Mouse (Mus musculus): Measurements from ENCODE around the gene Galk2.

Gene Galk2

DNA sequence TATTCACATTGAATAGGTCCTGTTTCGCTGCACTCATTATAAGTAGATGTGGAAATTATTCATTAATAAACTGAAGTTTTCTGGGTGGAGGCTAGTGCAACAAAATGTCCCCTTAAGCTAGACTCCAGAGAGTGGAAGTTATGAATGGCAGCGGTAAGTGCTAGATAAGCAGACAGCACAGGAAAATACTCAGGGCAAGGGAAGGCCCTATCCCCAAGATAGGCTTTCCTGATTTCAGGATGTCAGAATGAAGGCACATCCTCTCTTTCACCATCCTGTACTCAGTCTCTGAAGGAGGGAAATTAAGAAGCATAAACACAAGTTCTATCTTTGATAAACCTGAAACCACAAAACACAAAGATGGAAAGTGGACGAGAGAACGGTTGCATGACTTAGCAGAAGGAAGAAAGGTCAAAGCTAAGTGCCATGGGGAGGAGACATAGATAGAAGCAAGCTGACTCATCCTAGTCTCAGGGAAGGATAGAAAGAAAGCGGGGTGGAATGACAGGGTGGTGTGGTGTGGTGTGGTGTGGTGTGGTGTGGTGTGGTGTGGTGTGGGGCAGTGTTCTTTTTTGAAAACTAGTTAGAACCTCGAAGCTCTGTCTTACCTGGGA, 42.0 kb downstream of the Galk2 start:
- no peak for DNase-seq (ENCODE audit: low spot score)

DNA sequence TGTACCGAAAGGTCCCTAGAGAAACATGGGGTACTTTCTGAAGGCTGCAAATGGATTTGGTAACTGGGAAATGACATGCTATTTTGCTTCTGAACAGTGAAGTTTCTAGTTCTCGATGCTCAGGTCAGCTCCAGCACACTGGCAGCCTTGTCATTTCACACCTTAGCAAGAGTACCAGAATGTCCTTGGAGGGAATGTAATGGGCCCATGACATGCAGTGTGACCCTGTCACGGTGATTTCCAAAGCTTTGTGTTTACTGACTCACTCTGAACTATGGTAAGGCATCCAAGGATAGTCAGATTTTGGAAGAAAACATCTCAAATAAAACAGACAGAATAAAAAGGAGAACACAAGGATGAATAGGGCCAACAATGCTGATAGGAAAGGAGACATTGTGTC, 42.5 kb downstream of the Galk2 start:
- DNase-seq (ENCODE audit: low spot score) = no peak

DNA sequence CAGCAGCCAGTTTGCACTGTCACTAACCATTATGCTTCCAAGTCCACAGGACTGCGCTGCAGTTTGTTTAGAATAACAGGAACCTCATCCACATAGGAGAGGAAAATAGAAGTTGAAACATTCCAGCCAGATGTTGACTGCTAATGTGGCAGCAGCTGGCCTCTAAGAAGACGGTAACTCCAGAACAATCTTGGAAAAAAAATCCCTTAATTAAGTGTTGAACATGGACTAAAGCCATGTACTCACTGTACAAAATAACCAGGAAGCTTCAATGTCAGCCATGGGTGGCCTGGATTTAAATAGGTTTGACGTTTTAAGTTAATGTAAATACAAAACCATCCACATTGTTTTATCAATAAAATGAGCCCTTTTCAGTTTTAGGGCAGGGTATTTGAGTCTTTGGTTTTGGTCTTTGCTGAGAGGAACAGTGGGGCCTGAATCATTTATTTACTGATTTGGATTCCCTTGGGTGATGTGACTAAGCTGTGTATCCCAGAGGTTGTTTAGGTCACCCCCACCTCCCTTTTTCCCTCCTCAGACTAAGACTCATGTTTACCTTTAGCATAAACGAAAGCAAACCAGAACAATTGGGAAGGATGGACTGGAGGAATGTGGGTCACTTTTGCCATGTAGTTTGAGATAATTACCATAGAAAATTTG, 47.6 kb downstream of the Galk2 start:
- DNase-seq (ENCODE audit: low spot score) = no peak

DNA sequence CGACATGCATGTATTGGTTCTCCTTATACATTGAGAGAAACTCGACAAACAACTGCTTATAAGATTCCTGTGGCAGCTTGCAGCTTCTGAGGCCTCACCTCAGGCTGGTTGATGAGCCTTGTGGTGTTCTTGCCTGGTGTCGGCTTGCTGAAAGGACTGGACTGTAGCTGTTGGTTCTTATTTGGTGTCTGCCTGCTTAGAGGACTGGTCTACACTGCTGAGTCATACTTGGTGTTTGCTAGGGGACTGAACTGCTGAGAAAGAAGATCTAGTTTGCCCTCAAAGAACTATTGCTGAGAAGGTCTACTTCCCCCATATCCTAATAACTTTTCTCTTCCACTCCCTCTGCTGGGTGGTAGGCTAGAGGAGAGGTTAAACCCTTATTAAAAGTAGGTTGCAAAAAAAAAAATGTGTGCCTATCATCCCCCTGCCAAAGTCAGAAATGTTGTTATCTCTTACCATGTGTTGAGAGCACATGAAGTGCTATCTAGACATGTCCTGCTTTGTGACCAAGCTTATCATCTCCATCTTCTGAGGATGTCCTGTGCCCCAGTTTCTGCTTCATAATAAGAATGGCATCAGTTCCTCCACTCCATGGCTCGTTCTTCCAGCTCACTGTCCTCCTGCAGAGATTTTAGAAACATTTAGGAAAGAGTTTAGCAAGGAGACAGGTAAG, 48.8 kb downstream of the Galk2 start:
- DNase-seq (ENCODE audit: low spot score) = no peak

DNA sequence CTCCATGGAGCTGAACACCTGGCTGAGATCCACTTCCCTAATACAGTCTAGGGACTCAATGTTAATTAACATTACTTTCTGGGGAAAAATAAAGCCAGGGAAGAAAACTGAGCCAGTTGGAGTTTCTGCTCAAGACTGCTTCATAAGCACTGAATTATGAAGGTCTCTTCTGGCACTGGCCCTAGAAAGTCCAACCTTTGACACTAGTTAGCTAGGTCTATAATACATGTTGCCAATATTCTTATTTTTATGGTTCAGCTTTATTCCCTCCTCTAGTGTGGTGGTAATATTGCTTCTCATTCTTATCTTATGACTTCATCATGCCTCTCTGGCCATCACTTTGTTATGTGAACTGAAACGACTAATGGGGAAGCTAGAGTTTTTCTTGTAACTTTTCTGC, 55.3 kb downstream of the Galk2 start:
- DNase-seq (ENCODE audit: low spot score) = no peak

DNA sequence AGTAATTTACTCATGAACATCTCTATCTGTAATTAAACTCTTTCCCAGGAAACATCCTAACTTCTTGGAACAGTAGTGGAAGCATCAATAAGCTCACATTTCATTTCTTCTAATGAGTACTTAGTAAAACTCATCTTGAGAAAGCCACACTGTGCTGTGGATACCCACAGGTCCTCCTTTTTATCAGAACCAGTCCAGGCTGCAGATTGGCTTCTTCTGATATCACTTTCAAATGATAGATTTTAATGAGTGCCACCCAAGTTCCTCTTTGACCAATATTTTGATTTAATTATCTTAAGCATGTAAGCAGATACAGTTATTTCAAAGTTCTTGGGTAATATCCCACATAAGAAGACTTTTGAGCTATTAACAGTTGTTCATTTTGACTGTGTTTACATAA, 55.8 kb downstream of the Galk2 start:
- no peak for DNase-seq (ENCODE audit: low spot score)

DNA sequence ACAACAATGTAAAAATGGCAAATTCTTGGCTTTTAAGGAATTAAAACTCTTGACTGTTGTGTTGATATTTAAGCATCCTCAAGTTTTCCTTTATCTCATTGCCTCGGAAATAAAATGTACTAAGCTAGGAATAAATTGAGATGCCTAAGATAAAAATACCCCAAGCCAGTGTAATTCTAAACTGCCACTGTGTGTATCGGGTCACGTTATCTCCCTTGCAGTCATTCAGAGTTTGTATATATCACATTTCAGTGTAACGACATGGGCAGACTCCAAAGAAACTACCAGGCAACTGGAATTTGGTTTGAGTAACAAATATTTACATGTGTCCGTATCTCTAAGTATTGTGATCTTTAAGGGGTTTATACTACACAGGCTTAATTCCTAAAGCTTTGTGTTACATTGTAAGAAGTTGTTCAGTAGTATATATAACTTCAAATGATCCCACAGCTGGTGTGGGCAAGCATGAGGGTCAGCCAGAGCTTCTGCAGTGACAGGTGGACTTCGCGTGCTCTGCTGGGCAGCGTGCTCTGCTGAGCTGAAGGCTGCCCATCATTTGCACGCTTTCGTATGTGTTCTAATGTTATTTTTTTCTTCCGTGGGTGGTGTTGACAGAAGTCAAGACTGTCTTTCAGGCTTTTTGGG, 57.9 kb downstream of the Galk2 start:
- no peak for DNase-seq (ENCODE audit: low spot score)

DNA sequence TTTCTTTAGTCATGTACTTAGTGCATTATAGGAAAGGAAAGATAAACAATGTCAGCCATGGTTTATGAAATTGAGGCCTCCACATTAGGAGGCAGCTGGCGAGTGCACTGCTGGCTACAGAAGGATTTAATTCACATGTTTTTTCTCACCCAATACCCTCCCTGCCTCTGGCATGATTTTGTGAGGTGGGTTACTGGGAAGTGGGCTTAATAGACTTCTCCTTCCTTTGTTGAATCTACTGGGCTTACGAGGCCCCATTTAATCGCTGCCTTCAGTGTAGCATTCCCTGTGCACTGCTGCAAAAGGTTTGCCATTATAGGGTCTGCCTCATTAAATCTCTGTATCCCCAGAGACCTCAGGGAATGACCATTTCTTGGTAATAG, 58.4 kb downstream of the Galk2 start:
- DNase-seq (ENCODE audit: low spot score) = no peak

DNA sequence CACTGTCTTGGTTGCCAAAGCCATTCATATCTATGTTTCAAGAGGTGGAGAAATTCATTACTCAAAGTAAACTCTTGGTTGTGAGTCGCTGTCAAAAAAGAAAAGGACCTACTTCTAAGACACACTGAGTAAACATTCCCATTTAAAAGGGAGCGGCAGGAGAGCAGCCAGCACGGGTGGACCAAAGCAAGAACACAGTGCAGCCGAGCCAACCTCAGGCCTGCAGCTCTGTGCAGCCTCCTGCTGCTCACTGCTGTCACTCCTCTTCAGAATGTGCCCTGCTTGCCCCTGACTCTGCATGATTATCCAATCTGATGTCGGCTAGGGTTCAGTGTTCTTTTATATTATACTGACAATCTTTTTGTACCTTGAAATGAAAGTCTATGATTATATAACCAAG, 62.4 kb downstream of the Galk2 start:
- DNase-seq (ENCODE audit: low spot score) = no peak

DNA sequence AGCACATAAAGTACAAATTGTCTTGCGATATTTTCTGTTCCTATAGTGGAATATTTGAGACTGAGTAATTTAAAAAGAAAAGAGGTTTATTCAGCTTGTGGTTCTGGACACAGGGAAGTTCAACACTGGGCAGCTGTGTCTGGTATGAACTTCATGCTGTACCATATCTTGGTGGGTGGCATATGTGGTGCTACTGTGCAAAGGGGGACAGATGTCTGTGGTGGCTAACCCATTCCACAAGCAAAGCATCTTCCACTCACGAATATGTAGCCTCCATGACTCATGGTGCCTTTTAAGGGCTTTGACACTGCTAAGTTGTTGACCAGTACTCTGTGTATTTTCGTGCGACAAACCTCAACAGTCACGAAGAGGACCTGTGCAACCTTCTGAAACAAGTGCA, 63.2 kb downstream of the Galk2 start:
- DNase-seq (ENCODE audit: low spot score) = no peak

DNA sequence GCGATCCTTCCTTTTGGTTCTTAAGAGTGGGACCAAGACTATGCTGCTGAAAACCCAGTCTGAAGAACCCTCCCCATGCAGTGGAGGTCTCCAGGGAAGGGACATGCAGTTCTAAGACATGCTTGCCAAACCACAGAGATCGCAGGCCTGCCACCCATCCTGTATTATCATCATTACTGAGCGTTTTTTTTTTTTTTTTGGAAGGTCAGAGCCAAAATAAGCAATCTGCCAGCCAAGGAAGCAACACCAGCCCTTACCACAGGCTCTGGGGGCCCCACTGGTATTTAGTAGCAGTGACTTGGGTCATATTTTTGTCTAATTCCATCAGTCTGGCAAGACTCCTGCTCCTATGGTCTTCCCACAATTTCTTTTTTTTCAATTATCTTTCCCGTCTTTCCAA, 64.0 kb downstream of the Galk2 start:
- DNase-seq (ENCODE audit: low spot score) = no peak

DNA sequence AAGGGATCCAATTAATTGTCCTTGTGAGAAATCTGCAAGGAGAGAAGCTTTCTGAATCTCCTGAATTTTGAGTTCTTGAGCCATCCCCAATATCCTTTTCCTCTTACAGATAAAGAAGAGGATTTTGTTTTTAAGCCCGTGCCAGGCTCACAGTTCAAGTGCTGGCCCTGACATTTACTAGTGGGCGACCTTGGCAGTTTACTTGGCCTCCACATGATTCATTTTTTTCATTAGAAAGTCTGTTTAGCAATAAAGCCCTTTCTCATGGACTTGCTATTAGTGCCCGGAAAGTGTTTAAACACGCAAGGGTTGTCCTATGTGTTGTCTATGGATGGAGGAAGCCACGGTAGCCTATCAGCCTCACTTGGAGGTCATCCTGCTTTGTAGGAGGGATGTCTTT, 64.4 kb downstream of the Galk2 start:
- DNase-seq (ENCODE audit: low spot score) = no peak

DNA sequence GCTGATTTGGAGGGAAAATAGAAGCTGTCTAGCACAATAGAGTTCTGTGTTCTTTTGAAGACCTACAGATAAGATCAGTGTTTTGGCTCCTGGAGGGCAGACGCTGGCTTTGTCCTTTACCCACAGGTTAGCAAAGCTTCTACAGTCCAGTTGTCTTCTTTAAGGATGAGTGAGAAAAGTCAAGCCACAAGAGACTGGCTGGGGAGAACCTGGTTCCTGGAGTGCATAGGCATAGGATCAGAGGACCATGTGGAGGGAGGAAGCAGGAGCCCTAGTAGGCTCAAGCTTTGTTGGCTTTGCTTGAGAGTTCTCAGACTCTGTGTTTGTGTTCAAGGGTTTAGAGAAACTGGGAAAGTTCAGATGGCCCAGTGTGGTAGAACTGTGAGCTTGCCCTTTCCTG, 65.6 kb downstream of the Galk2 start:
- no peak for DNase-seq (ENCODE audit: low spot score)

DNA sequence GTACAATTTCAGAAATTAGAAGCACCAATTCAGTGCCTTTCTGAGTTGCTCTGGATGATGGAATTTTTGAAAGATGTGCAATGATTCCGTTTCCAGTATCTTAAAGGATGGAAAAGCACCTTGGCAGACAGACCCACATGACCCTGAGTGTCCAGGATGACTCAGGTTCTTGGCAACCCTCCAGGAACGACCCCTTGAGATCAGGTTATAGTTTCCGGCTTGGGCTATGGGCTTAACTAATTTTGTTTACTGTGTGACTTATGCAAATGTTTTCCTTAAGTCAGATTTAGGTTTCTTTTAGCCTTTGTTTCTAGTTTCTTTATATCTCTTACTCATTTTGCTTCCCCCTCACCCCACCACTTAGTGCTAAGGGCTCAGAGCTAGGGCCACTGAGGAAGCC, 66.2 kb downstream of the Galk2 start:
- DNase-seq (ENCODE audit: low spot score) = no peak

DNA sequence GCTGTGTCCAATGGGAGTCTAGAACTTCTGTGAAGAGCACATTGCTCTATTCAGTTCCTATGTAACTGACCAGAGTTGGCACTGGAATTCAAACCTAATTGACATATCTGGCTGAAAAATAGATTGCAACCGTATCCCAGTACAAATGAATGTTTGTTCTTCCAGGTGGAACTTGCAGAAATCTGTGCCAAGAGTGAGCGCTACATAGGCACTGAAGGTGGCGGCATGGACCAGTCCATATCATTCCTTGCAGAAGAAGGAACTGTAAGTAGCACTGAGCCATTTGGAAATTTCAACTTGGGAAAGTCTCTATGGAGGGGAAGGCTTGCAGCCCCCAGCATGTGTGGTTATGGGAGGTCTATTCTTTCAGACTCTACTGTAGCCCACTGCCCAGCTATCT, 70.5 kb downstream of the Galk2 start:
- DNase-seq (ENCODE audit: low spot score) = no peak

DNA sequence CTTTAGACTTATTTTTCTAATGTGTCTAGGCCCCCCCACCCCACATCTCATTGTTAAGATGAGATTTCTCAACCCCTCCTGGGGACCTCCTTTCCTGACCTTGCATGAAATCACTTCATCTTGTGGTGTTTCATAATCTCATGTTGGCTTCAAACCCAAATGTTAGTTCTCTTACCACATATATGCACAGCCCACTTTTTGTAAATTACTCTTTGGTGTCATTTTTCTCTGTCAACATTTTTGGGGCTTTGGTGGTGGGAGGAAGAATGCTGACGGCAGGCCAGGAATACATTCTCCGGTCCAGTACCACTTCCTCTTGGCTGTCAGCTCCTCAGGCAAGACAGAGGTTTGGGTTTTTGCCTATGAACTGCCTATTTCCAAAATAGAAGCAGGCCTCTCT, 71.0 kb downstream of the Galk2 start:
- no peak for DNase-seq (ENCODE audit: low spot score)

DNA sequence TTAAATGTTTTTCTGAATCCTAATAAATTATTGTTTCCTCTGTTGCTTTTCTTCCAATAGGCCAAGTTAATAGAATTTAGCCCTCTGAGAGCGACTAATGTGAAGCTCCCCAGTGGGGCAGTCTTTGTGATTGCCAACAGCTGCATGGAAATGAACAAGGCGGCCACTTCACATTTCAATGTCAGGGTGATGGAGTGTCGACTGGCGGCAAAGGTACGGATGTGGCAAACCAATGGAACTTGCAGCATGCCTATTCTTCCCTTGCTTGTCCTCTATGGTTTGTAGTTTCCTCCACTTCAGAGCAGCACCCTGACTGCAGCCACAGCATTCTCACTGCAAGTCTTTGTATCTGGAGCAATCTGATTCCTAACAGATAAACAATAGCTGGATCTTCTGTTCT, 72.3 kb downstream of the Galk2 start:
- DNase-seq (ENCODE audit: low spot score) = no peak

DNA sequence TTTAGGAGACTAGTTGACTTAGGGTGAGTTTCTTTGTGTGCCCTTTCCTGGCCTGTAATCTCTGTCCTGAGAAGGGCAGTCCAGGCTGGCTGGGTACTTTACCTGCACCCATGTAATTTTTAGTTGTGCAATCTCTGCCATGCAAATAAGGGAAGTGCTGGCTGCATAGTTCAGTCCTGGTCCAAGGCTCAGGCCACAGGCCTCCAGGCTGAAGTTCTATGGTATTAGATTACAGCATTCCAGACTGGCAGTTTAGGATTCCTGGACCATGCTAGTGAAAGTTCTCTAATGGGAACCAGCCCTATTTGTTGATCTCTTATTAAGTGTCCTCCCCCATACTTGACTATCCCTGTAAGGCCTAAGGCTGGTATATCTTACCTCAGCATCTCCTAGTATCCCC, 73.8 kb downstream of the Galk2 start:
- DNase-seq (ENCODE audit: low spot score) = no peak

DNA sequence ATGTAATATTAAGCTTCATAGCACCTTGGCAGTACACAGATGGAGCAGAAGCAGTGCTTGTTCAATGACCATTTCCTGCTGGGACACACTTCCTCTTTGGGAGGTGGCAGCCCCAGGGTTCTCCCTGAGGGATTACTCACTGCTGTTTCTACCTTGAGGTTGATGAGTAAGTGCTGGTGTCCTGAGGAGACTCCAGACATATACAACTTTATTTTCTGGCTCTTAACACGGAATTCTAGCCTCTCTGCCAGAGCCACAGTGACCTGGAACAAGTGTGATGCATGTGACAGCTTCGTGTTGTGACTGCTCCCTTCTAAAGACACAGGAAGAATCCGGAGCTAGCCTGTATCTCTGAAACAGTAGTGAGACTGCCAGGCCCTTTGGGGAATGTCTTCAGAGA, 75.1 kb downstream of the Galk2 start:
- no peak for DNase-seq (ENCODE audit: low spot score)

DNA sequence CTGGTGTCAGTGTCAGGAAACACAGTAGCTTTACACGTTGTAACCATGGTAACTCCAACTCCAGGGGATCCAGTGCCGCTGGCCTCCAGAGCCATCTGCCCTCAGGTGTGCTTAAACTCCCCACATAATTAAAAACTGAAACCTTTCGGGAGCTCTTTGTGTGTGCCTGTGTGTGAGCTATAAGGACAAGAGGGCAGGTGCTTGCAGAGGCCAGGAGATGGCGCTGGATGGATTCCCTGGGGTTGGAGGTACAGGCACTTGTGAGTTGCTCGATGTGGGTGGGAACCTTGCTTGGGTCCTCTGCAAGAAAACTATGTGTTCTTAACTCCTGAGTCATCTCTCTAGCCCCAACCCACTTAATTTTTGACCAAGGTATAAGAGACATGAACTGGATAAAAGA, 77.5 kb downstream of the Galk2 start:
- no peak for DNase-seq (ENCODE audit: low spot score)

DNA sequence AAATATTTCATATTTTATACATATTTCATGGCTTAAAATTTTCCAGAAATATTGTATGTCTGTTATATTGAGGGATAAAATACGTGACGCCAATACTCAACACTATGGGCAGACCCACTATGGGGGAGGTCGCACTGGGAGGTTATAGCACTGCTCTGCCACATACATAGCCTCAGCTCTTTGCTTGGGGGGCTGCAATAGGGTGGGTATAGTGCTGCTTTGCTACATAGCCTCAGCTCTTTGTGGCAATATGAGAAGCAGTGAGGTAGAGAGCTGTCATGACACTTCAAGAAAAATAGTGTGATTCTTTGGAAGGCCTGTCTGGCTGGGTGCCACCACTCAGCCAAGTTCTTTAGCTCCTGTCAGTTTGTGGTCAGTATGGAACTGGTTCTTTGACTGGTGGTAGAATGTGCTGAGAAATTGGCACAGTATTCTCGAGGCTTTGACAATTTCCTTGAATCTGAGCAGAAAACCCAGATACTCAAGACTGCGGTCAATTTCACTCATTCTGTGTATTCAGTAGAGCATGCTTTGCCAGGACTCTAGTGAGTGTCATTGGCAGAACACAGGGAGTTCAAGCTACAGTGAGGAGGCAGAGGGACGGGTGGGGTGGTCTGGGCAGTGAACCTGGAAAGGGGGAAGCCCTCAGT, 80.2 kb downstream of the Galk2 start:
- DNase-seq (ENCODE audit: low spot score) = no peak

DNA sequence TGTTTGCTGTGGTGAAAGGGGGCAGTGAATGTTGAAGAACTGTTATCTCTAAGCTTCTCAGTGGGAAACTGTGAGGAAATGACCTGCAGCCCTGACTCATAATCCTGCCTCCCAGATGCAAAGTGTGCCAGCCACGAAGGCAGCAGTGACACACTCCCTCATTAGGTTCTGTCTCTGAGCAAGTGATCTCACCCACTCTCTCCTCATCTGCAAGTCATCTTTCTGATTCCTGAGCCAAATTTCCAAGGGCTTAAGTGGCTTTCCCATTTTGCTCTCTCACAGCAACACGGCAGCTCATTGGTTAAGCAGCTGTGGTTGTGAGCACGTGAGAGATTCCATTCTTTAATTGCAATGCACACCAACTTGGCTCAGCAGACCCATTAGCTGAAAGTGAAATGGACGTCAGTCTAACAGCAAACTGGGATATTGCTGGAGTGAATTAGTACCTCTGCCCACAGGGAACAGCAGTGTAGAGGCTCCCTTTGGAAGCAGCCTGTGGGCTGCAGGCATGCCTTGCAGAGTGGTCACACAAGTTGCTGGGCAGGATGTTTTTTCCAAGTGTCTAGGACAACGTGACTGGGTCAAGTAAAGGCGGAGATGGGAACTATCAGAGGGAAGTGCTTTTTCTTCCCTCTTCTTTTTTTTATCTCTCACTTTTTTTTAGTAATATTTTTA, 82.3 kb downstream of the Galk2 start:
- DNase-seq (ENCODE audit: low spot score) = no peak
